Mouse (Mus musculus) heart, adult 2 months (tissue): ENCODE measurements around the gene C1qtnf7. TPM values are rescaled to one million over a fixed set of nuclear protein-coding genes. Genes with fewer than 3 reads are reported as not detected.

Experiments used
- DNase-seq, 2 experiments: peaks; one replicate each; pipeline ENCODE4 v3.0.0; 2021
- H3K27ac ChIP-seq: fragments of 200-600 bp; 2 replicates; pipeline ENCODE4 v1.8.1; 2022
- H3K27me3 ChIP-seq: fragments of 200-500 bp; 2 replicates; pipeline ENCODE4 v1.6.1; 2012; ENCODE audit warnings: mild to moderate bottlenecking, low read length, inconsistent platforms, mixed read lengths; ENCODE audit not compliant: control insufficient read depth, insufficient read depth
- H3K36me3 ChIP-seq: fragments of 200-500 bp; 2 replicates; pipeline ENCODE4 v1.6.1; 2012; ENCODE audit warnings: low read length, inconsistent platforms; ENCODE audit not compliant: control insufficient read depth, insufficient read depth
- H3K4me1 ChIP-seq: fragments of 200-500 bp; 2 replicates; pipeline ENCODE4 v1.6.1; 2011; ENCODE audit warnings: low read length; ENCODE audit not compliant: control insufficient read depth, insufficient read depth
- H3K4me3 ChIP-seq: fragments of 200-600 bp; 2 replicates; pipeline ENCODE4 v1.8.1; 2022
- H3K79me2 ChIP-seq: fragments of 200-500 bp; replicated peaks from 2 replicates; pipeline ENCODE4 v1.6.1; 2012; ENCODE audit warnings: mild to moderate bottlenecking, inconsistent platforms, low read length, moderate library complexity, mixed read lengths; ENCODE audit not compliant: control insufficient read depth, insufficient read depth
- H3K9ac ChIP-seq: fragments of 200-500 bp; 2 replicates; pipeline ENCODE4 v1.6.1; 2012; ENCODE audit warnings: low read depth, mild to moderate bottlenecking, control low read depth, inconsistent platforms, low read length, mixed read lengths
- CTCF ChIP-seq: fragments of 200-600 bp; IDR thresholded peaks from 2 replicates; pipeline ENCODE4 v1.8.1; 2022; ENCODE audit warnings: antibody characterized with exemption, mild to moderate bottlenecking, moderate library complexity
- EP300 ChIP-seq: fragments of 200-500 bp; IDR thresholded peaks from 2 replicates; pipeline ENCODE4 v1.6.1; 2011; ENCODE audit warnings: low read depth, low read length, control low read depth; ENCODE audit not compliant: insufficient read depth
- POLR2A ChIP-seq: fragments of 200-500 bp; IDR thresholded peaks from 2 replicates; pipeline ENCODE4 v1.6.1; 2011; ENCODE audit warnings: mild to moderate bottlenecking, low read depth, low read length, control low read depth; ENCODE audit not compliant: insufficient read depth
- WGBS: fragments of 180-500 bp; shearing (Covaris S2); methylation state at CpG from one replicate; pipeline ENCODE4 v1.1.7; 2018; 5-methylcytosine and 5-hydroxymethylcytosine counted together
- intact Hi-C: fragments of 180-260 bp; cut with DNase I; formaldehyde crosslinking; loops from one replicate; pipeline ENCODE4 v1.15.1; 2025
- polyA plus RNA-seq: library from polyadenylated mRNA; depleted of rRNA; stranded (reverse); fragments of >200 nt; gene quantifications from 2 replicates; pipeline ENCODE4 v1.2.3, GENCODE M21; 2012; rRNA removed
- total RNA-seq, 2 experiments: library from RNA; stranded (reverse); gene quantifications; 2 replicates each; pipeline ENCODE4 v1.2.3; 2021

C1qtnf7 gene
- total and polyA plus RNA-seq, 3 experiments = 4.6 to 5.8 (median 5.4) TPM

- H3K4me1 ChIP-seq = peaks cover 7% of the 10 kb centered on the region
- intact Hi-C loops = loop anchor here (10.0 kb wide), 1 partner anchor 429 kb away; the partner anchor contains the start of gene Cpeb2
- TF ChIP-seq POLR2A (no peak), CTCF (no peak), EP300 (no peak)
- no peaks in the 10 kb centered on the region for H3K27me3 ChIP-seq
- H3K27ac ChIP-seq = peak overlapping the region; percentile 89; the same call in 1 of the 2 replicates
- 39% methylated on average over 6 of the region's 6 CpGs for WGBS
- H3K79me2 ChIP-seq = no peaks in the 10 kb centered on the region
- peak in 1 of 2 experiments; percentile 6 for DNase-seq
- H3K4me3 ChIP-seq = peak overlapping the region; percentile 56
- H3K9ac ChIP-seq = no peak overlapping the region
- no peaks in the 10 kb centered on the region for H3K36me3 ChIP-seq
Measured at GRCm38 (mm10) chr5:43663531-43663930, 148.2 kb downstream of the C1qtnf7 start.

DNA sequence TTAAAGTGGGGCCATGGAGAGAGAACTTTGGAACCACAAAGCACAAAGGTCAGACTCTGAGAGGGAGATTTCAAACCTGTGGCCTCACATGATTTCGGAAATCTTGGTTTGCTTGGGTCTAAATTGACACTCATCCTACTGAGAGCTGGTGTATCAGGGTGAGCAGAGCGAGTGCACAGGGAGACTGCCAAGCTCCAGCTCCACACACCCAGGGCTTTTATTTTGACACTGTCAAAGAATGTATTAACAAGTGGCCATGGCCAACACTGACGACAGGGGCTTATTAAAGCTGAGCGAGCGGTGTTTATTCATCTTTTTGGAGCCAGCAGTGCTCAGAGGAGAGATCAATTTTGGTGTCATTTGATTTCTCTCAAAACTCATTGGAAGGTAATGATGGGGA is 149.8 kb downstream of the C1qtnf7 start:
- Histone ChIP-seq H3K4me3 (peak overlapping the region; percentile 32; the same call in 1 of the 2 replicates), H3K36me3 (no peaks in the 10 kb centered on the region), H3K9ac (no peak overlapping the region), H3K79me2 (no peaks in the 10 kb centered on the region), H3K27ac (no peak overlapping the region), H3K4me1 (peaks cover 7% of the 10 kb centered on the region), H3K27me3 (no peaks in the 10 kb centered on the region)
- intact Hi-C loops = loop anchor here (10.0 kb wide), 1 partner anchor 430 kb away; the partner anchor contains the start of gene Cpeb2
- peak; percentile 29 to 43 for DNase-seq
- 27% methylated on average over 5 of the region's 5 CpGs for WGBS
- TF ChIP-seq CTCF (no peak), POLR2A (no peak), EP300 (no peak)

Other genes with a start within 250 kb of the C1qtnf7 start
- gene Cc2d2a, start 146.8 kb downstream of the C1qtnf7 start, total RNA-seq = 1 to 10 TPM; 6.6 to 8.6 TPM
- gene Cc2d2a, start 146.8 kb downstream of the C1qtnf7 start, polyA plus RNA-seq = 4.2 and 7.3 TPM in 2 replicates